18 mouse cellular contexts compared by ENCODE assay signal in the genomic region with DNA sequence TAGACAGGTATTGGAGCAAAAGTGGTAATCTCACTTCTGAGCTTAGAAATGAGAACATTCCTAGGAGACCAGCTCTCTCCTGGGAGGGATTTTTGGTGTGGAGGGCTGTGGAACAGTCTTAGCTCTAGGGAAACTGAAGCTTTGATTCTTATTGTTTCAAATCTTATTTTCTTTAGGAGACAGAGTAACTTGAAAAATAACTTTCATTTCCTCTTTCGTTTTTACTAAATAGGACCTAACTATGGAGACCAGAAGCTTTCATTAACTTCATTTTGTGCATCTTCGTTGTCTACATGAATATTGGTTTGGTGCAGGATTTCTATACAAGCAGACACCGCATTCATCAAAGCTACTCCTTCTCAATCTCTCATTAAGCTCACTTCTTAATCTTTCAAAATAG.
"Had no signal": no experiment of that assay in that cellular context is flagged by ENCODE, and none has a peak within 500 bp of the region (broad histone marks: within the 10 kb centered on the region; RNA-seq: fewer than 3 reads in every experiment).

No protein-coding gene starts in this region.

- H3K27me3 ChIP-seq: lung, embryonic 15.5 days; megakaryocyte, embryonic 14.5 days; midbrain, embryonic 13.5 days; midbrain, embryonic 15.5 days; neural tube, embryonic 12.5 days; stomach, embryonic 15.5 days had no signal

- H3K9ac ChIP-seq: liver, postnatal 0 days; lung, embryonic 15.5 days; midbrain, embryonic 13.5 days; midbrain, embryonic 15.5 days; neural tube, embryonic 12.5 days; stomach, embryonic 15.5 days had no signal

- H3K36me3 ChIP-seq: lung, embryonic 15.5 days; midbrain, embryonic 13.5 days; midbrain, embryonic 15.5 days; neural tube, embryonic 12.5 days; stomach, embryonic 15.5 days had no signal

- H3K4me3 ChIP-seq: lung, embryonic 15.5 days; megakaryocyte, embryonic 14.5 days; midbrain, embryonic 13.5 days; midbrain, embryonic 15.5 days; neural tube, embryonic 12.5 days; stomach, embryonic 15.5 days had no signal

- H3K27ac ChIP-seq: lung, embryonic 15.5 days; macrophage; midbrain, embryonic 13.5 days; midbrain, embryonic 15.5 days; neural tube, embryonic 12.5 days; stomach, embryonic 15.5 days; stomach, postnatal 0 days had no signal

- DNase-seq: liver, postnatal 0 days; lung, adult 2 months; lung, postnatal 14 days; lung, postnatal 36 days; right cerebral cortex, postnatal 14 days; thymus, adult 2 months; thymus, postnatal 25 days; thymus, postnatal 4 days had no signal

- H3K4me2 ChIP-seq: lung, embryonic 15.5 days; midbrain, embryonic 11.5 days; midbrain, embryonic 13.5 days; midbrain, embryonic 15.5 days; neural tube, embryonic 12.5 days; stomach, embryonic 15.5 days had no signal

- H3K4me1 ChIP-seq: lung, embryonic 15.5 days; megakaryocyte, embryonic 14.5 days; midbrain, embryonic 13.5 days; midbrain, embryonic 15.5 days; neural tube, embryonic 12.5 days; stomach, embryonic 15.5 days had no signal

- ATAC-seq: liver, postnatal 0 days; lung, postnatal 0 days; midbrain, embryonic 13.5 days; midbrain, embryonic 15.5 days had no signal

- H3K9me3 ChIP-seq: lung, embryonic 15.5 days; megakaryocyte, embryonic 14.5 days; midbrain, embryonic 13.5 days; midbrain, embryonic 15.5 days; neural tube, embryonic 12.5 days; stomach, embryonic 15.5 days had no signal
